Mouse (Mus musculus) liver, embryonic 12.5 days (tissue): Measurements from ENCODE around the gene Adgrg3. TPM values are rescaled to one million over a fixed set of nuclear protein-coding genes. Genes with fewer than 3 reads are reported as not detected.

Source experiments
- ATAC-seq: fragments of 200-750 bp; cut with Nextera tagmentation; 2 replicates; pipeline ENCODE4 v1.8.0; 2017; ENCODE audit warnings: moderate number of reproducible peaks, mild to moderate bottlenecking, moderate library complexity
- H3K27ac ChIP-seq: fragments of 300-500 bp; sonication (generic); 2 replicates; pipeline ENCODE4 v1.5.1; 2016; ENCODE audit warnings: mild to moderate bottlenecking
- H3K27me3 ChIP-seq: fragments of 300-500 bp; sonication (generic); replicated peaks from 2 replicates; pipeline ENCODE4 v1.6.1; 2016; ENCODE audit warnings: mild to moderate bottlenecking, moderate library complexity
- H3K36me3 ChIP-seq: fragments of 300-500 bp; sonication (generic); 2 replicates; pipeline ENCODE4 v1.6.1; 2016; ENCODE audit warnings: mild to moderate bottlenecking, moderate library complexity
- H3K4me1 ChIP-seq: fragments of 300-500 bp; sonication (generic); 2 replicates; pipeline ENCODE4 v1.6.1; 2016
- H3K4me2 ChIP-seq: fragments of 300-500 bp; sonication (generic); 2 replicates; pipeline ENCODE4 v1.6.1; 2016; ENCODE audit warnings: mild to moderate bottlenecking, moderate library complexity
- H3K4me3 ChIP-seq: fragments of 300-500 bp; sonication (generic); 2 replicates; pipeline ENCODE4 v1.5.1; 2016; ENCODE audit warnings: mild to moderate bottlenecking, moderate library complexity
- H3K9ac ChIP-seq: fragments of 300-500 bp; sonication (generic); 2 replicates; pipeline ENCODE4 v1.6.1; 2016; ENCODE audit warnings: mild to moderate bottlenecking, moderate library complexity
- H3K9me3 ChIP-seq: fragments of 300-500 bp; sonication (generic); replicated peaks from 2 replicates; pipeline ENCODE4 v1.6.1; 2016; ENCODE audit warnings: mild to moderate bottlenecking, moderate library complexity
- WGBS: fragments of 180-500 bp; shearing (Covaris S2); methylation state at CpG from one replicate; pipeline ENCODE4 v1.1.7; 2016; ENCODE audit not compliant: insufficient replicate concordance; 5-methylcytosine and 5-hydroxymethylcytosine counted together
- polyA plus RNA-seq: library from polyadenylated mRNA; unstranded; fragments of >200 nt; fragmentation: Nextera tagmentation; extraction: Ambion mirVana; gene quantifications from 2 replicates; pipeline ENCODE4 v1.2.1, GENCODE M21; 2016

The Adgrg3 gene
- polyA plus RNA-seq, result 7.9 and 8.7 TPM in 2 replicates

DNA sequence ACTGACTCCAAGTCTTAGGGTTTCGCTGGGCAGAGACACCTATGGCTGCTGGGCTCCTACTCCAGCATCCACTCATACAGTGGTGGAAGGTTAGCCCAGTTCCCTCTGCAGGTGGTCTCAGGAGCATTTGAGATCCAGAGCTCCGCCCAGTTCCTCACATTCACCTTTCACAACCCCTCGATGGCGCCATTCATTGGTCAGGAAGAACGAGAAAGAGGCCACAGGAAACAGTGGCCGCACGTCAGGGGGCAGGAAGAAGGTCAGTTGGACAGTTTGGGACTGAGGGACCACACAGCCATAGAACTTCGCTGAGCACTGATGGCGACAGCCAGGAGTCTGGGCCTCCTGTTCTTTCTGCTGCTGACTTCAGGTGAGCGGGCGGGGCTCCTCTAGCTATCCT is at the start of gene Adgrg3:
Gene Adgrg3, plus strand, starts transcription at position 242 of the 400 bp plus-strand sequence.
- Histone ChIP-seq H3K36me3 (peaks cover 34% of the 10 kb centered on the region), H3K4me2 (no peak within 1 kb of the TSS), H3K27me3 (no peaks in the 10 kb centered on the region), H3K4me1 (peaks cover 11% of the 10 kb centered on the region), H3K27ac (no peak within 1 kb of the TSS), H3K9me3 (no peaks in the 10 kb centered on the region), H3K9ac (no peak within 1 kb of the TSS), H3K4me3 (no peak within 1 kb of the TSS)
- ATAC-seq, result no peak
- 36% methylated on average over 11 of the region's 11 CpGs for WGBS

GRCm38 (mm10) chr8:94973270-94973669 is 44.2 kb upstream of the Adgrg3 start:
- Histone ChIP-seq H3K36me3 (no peaks in the 10 kb centered on the region), H3K9me3 (no peaks in the 10 kb centered on the region), H3K4me2 (no peak overlapping the region), H3K4me1 (peaks cover 86% of the 10 kb centered on the region), H3K27me3 (peaks cover 6% of the 10 kb centered on the region; the same call in 1 of the 2 replicates), H3K4me3 (no peak overlapping the region), H3K9ac (no peak overlapping the region), H3K27ac (no peak overlapping the region)
- WGBS, result 63% methylated on average over 9 of the region's 9 CpGs
- no peak for ATAC-seq

GRCm38 (mm10) chr8:94973786-94974185 is 43.7 kb upstream of the Adgrg3 start:
- H3K9ac ChIP-seq, result no peak overlapping the region
- peaks cover 8% of the 10 kb centered on the region; the same call in 1 of the 2 replicates for H3K27me3 ChIP-seq
- peaks cover 88% of the 10 kb centered on the region for H3K4me1 ChIP-seq
- no peak for ATAC-seq
- no peaks in the 10 kb centered on the region for H3K36me3 ChIP-seq
- H3K27ac ChIP-seq, result no peak overlapping the region
- WGBS, result 67% methylated on average over 9 of the region's 9 CpGs
- no peak overlapping the region for H3K4me2 ChIP-seq
- no peaks in the 10 kb centered on the region for H3K9me3 ChIP-seq
- no peak overlapping the region for H3K4me3 ChIP-seq

DNA sequence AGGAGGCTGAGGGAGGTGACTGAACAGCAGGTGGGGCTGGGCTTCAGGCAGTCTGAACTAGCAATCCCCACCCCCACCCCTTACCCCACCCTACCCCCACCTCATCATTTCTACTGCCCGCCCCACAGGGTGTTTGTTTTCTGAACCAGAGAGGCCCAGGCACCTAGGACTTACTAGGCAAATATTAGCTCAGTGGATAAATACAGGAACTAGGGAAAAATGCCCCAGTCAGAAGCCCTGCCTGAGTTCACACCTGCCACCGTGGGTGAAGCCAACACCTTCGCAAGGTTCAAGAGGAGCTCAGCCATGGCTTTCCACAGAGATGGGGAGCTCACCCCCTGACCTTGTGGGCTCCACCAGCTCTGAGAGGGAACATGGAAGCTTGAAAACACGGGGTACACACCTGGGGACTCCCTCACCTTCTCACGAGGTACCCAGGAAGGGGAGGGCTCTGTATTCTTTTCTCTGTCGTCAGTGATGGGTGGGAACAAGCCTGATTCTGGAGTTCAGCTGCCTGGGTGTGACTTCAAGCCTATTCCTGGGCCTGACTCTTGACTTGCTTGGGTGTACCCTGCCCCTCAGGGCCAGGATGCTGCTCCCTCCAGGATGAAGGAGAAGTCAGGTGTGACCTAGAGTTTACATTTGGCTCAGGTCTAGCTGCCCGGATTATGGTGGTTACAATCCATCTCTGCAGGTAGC is 42.9 kb upstream of the Adgrg3 start, which contains the start of gene Adgrg1:
Gene Adgrg1, plus strand, starts transcription at position 285 of the 699 bp plus-strand sequence.
- peaks cover 8% of the 10 kb centered on the region; the same call in 1 of the 2 replicates for H3K27me3 ChIP-seq
- no peaks in the 10 kb centered on the region for H3K9me3 ChIP-seq
- H3K27ac ChIP-seq, result no peak within 1 kb of the TSS
- no peak within 1 kb of the TSS for H3K4me3 ChIP-seq
- H3K4me2 ChIP-seq, result no peak within 1 kb of the TSS
- ATAC-seq, result peak; percentile 35
- no peaks in the 10 kb centered on the region for H3K36me3 ChIP-seq
- 49% methylated on average over 7 of the region's 7 CpGs for WGBS
- peaks cover 88% of the 10 kb centered on the region for H3K4me1 ChIP-seq
- no peak within 1 kb of the TSS for H3K9ac ChIP-seq

GRCm38 (mm10) chr8:94976651-94977417 is 40.7 kb upstream of the Adgrg3 start:
- Histone ChIP-seq H3K36me3 (no peaks in the 10 kb centered on the region), H3K9me3 (no peaks in the 10 kb centered on the region), H3K27me3 (peaks cover 8% of the 10 kb centered on the region; the same call in 1 of the 2 replicates), H3K4me1 (peaks cover 89% of the 10 kb centered on the region), H3K9ac (peak overlapping the region; percentile 59), H3K4me3 (peak overlapping the region; percentile 42), H3K4me2 (peak overlapping the region; percentile 59), H3K27ac (peak overlapping the region; percentile 50; the same call in 1 of the 2 replicates)
- ATAC-seq, result no peak
- 26% methylated on average over 17 of the region's 17 CpGs for WGBS

GRCm38 (mm10) chr8:94978131-94978530 is 39.4 kb upstream of the Adgrg3 start:
- no peak for ATAC-seq
- Histone ChIP-seq H3K9me3 (no peaks in the 10 kb centered on the region), H3K9ac (peak overlapping the region; percentile 59), H3K27ac (0 out of 2 replicates have a peak overlapping the region, but pooled peaks have one; percentile 50), H3K4me1 (peaks cover 98% of the 10 kb centered on the region), H3K27me3 (peaks cover 8% of the 10 kb centered on the region; the same call in 1 of the 2 replicates), H3K4me3 (peak overlapping the region; percentile 42), H3K4me2 (peak overlapping the region; percentile 59), H3K36me3 (no peaks in the 10 kb centered on the region)
- 53% methylated on average over 9 of the region's 9 CpGs for WGBS

DNA sequence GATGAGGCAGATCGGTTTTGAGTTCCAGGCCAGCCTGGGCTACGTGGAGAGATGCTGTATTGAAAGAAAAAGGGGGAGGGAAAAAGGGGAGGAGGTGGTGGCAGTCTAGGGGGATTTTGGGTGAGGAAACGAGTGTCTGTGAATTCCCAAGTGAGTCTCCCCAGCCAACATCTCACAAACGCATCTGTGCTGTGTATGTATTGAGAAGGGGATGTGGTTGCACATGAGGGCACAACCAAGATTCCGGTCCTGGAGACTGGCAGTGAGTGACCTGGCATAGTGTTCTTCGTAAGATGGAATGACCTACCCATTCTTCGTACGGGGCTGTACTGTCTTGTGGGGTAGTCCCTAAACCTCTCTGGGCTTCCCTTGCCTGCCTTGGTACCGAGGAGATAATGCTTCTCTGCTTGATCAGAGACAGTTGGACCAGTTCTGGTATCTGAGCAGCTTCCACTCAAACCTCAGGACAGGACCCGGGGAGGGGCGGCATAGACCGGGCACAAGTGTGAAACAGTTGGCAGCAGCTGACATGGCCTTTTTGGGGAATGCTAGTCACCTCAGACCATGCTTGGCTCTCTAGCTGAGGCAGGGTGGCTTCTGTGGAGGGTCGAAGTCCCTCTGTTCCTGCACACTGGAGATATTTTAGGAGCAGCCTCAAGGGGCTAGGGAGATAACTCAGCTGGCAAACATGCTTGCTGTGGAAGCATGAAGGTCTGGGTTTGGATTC is 38.7 kb upstream of the Adgrg3 start:
- H3K4me2 ChIP-seq, result peak overlapping the region; percentile 59
- no peaks in the 10 kb centered on the region for H3K36me3 ChIP-seq
- H3K27me3 ChIP-seq, result peaks cover 8% of the 10 kb centered on the region; the same call in 1 of the 2 replicates
- H3K4me3 ChIP-seq, result peak overlapping the region; percentile 42
- ATAC-seq, result no peak
- H3K9ac ChIP-seq, result peak overlapping the region; percentile 59
- WGBS, result 46% methylated on average over 13 of the region's 13 CpGs
- H3K27ac ChIP-seq, result peak overlapping the region; percentile 50
- peaks cover 98% of the 10 kb centered on the region for H3K4me1 ChIP-seq
- H3K9me3 ChIP-seq, result no peaks in the 10 kb centered on the region

GRCm38 (mm10) chr8:94980176-94980575 is 37.3 kb upstream of the Adgrg3 start:
- WGBS, result 78% methylated on average over 5 of the region's 5 CpGs
- peaks cover 8% of the 10 kb centered on the region; the same call in 1 of the 2 replicates for H3K27me3 ChIP-seq
- no peak overlapping the region for H3K4me3 ChIP-seq
- peak overlapping the region; percentile 20; the same call in 1 of the 2 replicates for H3K9ac ChIP-seq
- H3K4me1 ChIP-seq, result peaks cover 91% of the 10 kb centered on the region
- peak overlapping the region; percentile 38; the same call in 1 of the 2 replicates for H3K27ac ChIP-seq
- no peaks in the 10 kb centered on the region for H3K9me3 ChIP-seq
- H3K4me2 ChIP-seq, result peak overlapping the region; percentile 29
- ATAC-seq, result no peak
- no peaks in the 10 kb centered on the region for H3K36me3 ChIP-seq

GRCm38 (mm10) chr8:94980976-94981375 is 36.5 kb upstream of the Adgrg3 start:
- H3K4me2 ChIP-seq, result 0 out of 2 replicates have a peak overlapping the region, but pooled peaks have one; percentile 4
- H3K4me1 ChIP-seq, result peaks cover 83% of the 10 kb centered on the region
- no peaks in the 10 kb centered on the region for H3K36me3 ChIP-seq
- H3K9ac ChIP-seq, result no peak overlapping the region
- ATAC-seq, result no peak
- WGBS, result 32% methylated on average over 8 of the region's 8 CpGs
- no peak overlapping the region for H3K4me3 ChIP-seq
- peaks cover 8% of the 10 kb centered on the region; the same call in 1 of the 2 replicates for H3K27me3 ChIP-seq
- H3K27ac ChIP-seq, result peak overlapping the region; percentile 54
- H3K9me3 ChIP-seq, result no peaks in the 10 kb centered on the region

DNA sequence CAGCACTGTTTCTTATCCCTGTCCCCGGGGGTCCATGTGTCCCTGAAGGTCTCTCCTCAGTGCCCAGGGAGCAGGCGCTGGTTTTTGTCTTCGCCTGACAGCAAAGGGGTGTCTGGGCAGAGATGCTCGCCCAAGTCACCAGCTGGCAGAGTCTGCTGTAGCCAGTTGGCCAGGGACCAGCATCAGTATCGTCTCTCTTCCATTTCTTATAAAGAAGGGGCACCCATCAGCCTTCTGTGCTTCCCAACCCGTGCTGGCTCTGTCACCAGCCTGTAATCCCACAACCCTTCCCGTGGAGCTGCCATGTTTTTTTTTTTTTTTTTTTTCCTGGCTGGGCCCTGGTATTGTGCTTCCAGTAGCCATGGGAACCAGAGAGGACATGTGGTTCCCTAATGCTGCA is 35.6 kb upstream of the Adgrg3 start:
- Histone ChIP-seq H3K36me3 (no peaks in the 10 kb centered on the region), H3K9me3 (no peaks in the 10 kb centered on the region), H3K27ac (peak overlapping the region; percentile 54), H3K4me2 (0 out of 2 replicates have a peak overlapping the region, but pooled peaks have one; percentile 4), H3K4me1 (peaks cover 83% of the 10 kb centered on the region), H3K9ac (no peak overlapping the region), H3K4me3 (no peak overlapping the region), H3K27me3 (peaks cover 8% of the 10 kb centered on the region; the same call in 1 of the 2 replicates)
- WGBS, result 79% methylated on average over 7 of the region's 7 CpGs
- no peak for ATAC-seq

DNA sequence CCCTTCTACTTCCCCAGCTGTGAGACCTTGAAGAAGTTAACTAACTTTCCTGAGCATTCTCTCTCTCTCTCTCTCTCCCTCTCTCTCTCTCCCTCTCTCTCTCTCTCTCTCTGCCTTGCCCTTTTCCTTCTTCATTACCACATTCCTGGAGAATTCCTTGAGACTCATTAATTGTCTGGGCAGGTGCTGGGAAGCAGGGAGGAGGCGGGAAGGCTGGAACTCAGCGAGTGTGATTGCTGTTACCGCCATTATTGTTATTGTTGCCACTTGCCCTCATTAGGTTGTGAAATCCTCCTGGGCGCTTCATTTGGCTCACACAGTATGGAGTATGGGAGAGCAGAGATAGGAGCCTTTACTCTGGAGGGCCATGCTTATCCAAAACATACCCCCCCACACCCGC is 34.3 kb upstream of the Adgrg3 start:
- WGBS, result 22% methylated on average over 5 of the region's 5 CpGs
- Histone ChIP-seq H3K9me3 (no peaks in the 10 kb centered on the region), H3K4me1 (peaks cover 83% of the 10 kb centered on the region), H3K4me3 (peak overlapping the region; percentile 86; the same call in 1 of the 2 replicates), H3K36me3 (peaks cover 11% of the 10 kb centered on the region), H3K27ac (peak overlapping the region; percentile 98), H3K4me2 (peak overlapping the region; percentile 92), H3K27me3 (peaks cover 3% of the 10 kb centered on the region; the same call in 1 of the 2 replicates), H3K9ac (peak overlapping the region; percentile 96)
- ATAC-seq, result peak; percentile 28
